Mouse (Mus musculus) kidney, adult 2 months (tissue): ENCODE results near the gene Defa2.
"Not testable (repeated sequence)": the region's sequence is repeated elsewhere in the genome, so short reads cannot be mapped to it uniquely, and the experiment has no call there.

Experiments used
- CTCF ChIP-seq: fragments of 200-500 bp; conservative IDR thresholded peaks from 2 replicates; pipeline ENCODE4 v1.5.1; 2011; ENCODE audit warnings: low read depth, mild to moderate bottlenecking, control low read depth, low read length, moderate library complexity, mixed read lengths; ENCODE audit not compliant: insufficient read depth, insufficient read length
- POLR2A ChIP-seq: fragments of 200-500 bp; IDR thresholded peaks from one replicate; pipeline ENCODE4 v1.6.1; 2011; ENCODE audit warnings: low read depth, low read length, control low read depth

- not testable (repeated sequence) for TF ChIP-seq CTCF, POLR2A
These were observed 48.8 kb downstream of the Defa2 start, which contains the start of gene Defa36 for GRCm38 (mm10) chr8:21427111-21427510.
